Mouse (Mus musculus) gonadal fat pad, adult 2 months (tissue): ENCODE data around the gene Pnpla7. TPM values are rescaled to one million over a fixed set of nuclear protein-coding genes. Genes with fewer than 3 reads are reported as not detected.

Experiments used
- DNase-seq: peaks from one replicate; pipeline ENCODE4 v3.0.0-alpha.2; 2012; ENCODE audit warnings: low read depth
- polyA plus RNA-seq: library from polyadenylated mRNA; depleted of rRNA; stranded (reverse); fragments of >200 nt; gene quantifications from 2 replicates; pipeline ENCODE4 v1.2.3, GENCODE M21; 2012; rRNA removed

Pnpla7 gene
- polyA plus RNA-seq, 1 experiment = 17.3 TPM

GRCm38 (mm10) chr2:25072398-25072797, 96.6 kb downstream of the Pnpla7 start:
- no peak for DNase-seq

DNA sequence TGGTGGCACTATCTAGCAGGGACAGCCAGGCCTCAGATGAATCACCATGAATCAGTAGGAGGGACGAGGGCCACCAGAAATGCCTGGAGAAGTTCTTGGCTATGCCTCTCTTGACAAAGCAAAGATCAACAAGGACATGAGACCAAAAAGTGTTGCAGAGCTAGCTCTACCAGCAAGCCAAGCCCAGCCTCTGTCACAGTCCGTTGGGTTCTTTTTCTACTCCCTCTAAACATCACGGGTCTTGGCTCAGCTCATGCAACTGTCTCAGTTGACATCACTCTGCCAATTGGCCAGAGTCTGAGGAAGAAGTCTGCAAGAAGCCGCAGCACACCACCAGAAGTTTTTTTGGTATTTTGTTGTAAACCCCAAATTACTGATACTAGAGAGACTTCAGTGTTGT, 99.7 kb downstream of the Pnpla7 start:
- DNase-seq = no peak

DNA sequence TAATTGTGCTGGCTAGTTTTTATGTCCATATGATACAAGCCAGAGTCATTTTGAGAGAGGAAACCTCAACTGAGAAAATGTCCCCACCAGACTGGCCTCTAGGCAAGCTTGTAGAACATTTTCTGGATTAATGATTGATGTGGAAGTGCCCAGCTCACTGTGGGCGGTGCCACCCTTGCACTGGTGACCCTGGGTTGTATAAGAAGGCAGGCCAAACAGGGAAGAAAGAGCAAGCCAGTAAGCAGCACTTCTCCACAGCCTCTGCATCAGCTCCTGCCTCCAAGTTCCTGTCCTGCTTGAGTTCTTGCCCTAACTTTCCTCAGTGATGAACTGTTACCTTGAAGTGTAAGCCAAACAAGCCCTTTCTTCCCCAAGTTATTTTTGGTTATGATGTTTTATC, 103.1 kb downstream of the Pnpla7 start:
- DNase-seq = no peak

- DNase-seq = no peak
Observed at GRCm38 (mm10) chr2:25080076-25080475, 104.2 kb downstream of the Pnpla7 start, which contains the start of gene Entpd8. Gene Entpd8 (plus strand): TSS chr2:25080304.

DNA sequence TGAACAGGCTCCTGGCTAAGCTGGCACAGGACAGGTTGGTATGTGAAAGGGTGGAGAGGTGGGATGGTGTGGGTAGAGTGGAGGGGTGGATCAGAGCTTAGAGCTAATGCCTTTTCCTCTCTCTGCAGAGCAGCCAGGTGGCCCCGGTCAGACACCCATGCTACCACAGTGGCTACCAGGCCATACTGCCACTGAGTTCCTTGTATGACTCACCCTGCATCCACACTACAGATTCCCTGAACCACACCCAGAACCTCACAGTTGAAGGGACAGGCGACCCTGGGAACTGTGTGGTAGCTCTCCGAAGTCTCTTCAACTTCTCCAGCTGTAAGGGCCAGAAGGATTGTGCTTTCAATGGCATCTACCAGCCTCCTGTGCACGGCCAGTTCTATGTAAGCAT, 107.9 kb downstream of the Pnpla7 start:
- DNase-seq = no peak

DNA sequence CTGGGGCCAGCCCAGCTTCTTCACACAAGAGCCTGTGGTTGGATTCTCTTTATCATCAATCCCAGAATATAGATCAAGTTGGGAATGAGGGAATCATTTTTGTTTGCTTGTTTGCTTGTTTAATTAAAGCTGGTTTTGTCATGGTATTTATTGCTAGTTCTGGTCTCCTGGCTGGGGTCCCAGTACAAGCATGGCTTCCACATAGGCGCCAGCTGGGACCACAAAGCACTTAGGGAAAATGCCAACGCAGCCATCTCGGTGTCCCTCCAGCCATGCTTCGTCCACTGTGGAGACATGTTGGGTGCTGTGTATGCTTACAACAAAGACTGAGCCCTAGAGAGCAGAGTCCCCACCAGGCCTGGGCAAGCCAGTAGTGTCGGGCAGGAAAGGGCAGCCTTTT, 109.7 kb downstream of the Pnpla7 start:
- no peak for DNase-seq

GRCm38 (mm10) chr2:25087842-25088241, 112.0 kb downstream of the Pnpla7 start:
- DNase-seq = no peak

DNA sequence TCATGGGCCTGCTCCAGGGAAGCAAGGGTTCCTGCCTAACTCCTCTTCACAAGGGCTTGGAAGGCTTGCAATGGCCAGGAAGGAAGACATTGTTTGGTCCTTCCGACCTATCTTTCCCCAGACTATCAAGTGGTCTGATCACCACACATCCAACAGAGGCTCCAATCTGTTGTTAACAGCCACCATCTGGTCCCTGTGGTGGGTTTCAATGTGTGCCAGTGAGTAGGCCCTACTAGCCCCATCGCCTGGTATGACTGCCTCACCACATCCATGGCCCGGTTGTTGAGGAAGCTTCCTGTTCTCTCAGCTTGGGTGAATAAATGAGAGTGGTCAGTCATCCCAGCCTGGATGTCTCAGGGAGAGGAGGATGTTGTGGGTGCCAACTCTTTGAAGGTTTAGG, 112.8 kb downstream of the Pnpla7 start:
- no peak for DNase-seq

GRCm38 (mm10) chr2:25094785-25095108, 118.9 kb downstream of the Pnpla7 start:
- no peak for DNase-seq

GRCm38 (mm10) chr2:25095109-25095850, 119.4 kb downstream of the Pnpla7 start, which contains the start of gene Noxa1:
Gene Noxa1 (minus strand): TSS chr2:25095149.
- DNase-seq = no peak

- no peak for DNase-seq
Observed at GRCm38 (mm10) chr2:25098005-25098615, 122.3 kb downstream of the Pnpla7 start.

DNA sequence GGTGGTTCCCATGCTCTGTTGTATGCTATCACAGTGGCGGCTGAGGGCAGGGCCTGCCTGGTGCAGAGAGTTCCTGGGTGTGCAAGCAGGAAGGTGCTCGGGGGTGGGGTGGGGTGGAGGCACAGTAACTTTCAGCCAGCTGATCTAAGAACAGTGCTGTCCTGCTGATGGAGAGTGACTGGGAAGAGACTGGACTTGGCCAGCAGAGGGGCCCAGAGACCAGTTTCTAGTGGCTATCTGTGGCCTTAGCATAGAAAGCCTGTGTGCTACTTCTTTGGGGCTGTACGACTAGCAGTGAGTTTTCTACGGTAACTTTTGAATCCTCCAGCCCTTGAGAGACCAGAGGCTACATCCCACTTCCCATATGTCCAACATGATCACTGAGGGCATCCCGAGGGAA, 123.1 kb downstream of the Pnpla7 start:
- no peak for DNase-seq

- no peak for DNase-seq
Observed at GRCm38 (mm10) chr2:25099703-25100102, 123.9 kb downstream of the Pnpla7 start.

Other genes starting within 250 kb of the Pnpla7 start
- gene Cacna1b, start 212.9 kb upstream of the Pnpla7 start, polyA plus RNA-seq = 5.0 and 8.0 TPM in 2 replicates
- 55.9 and 59.1 TPM in 2 replicates for gene Ehmt1, start 56.4 kb upstream of the Pnpla7 start, polyA plus RNA-seq
- gene Arrdc1, start 40.8 kb upstream of the Pnpla7 start, polyA plus RNA-seq = 120 and 157 TPM in 2 replicates
- 10.9 and 11.4 TPM in 2 replicates for gene Zmynd19, start 26.2 kb upstream of the Pnpla7 start, polyA plus RNA-seq
- gene Dph7, start 13.6 kb upstream of the Pnpla7 start, polyA plus RNA-seq = 20.4 and 23.1 TPM in 2 replicates
- gene Mrpl41, start 935 bp upstream of the Pnpla7 start, polyA plus RNA-seq = 67.2 and 81.6 TPM in 2 replicates
- 272 and 279 TPM in 2 replicates for gene Nsmf, start 78.3 kb downstream of the Pnpla7 start, polyA plus RNA-seq
- gene Entpd8, start 104.3 kb downstream of the Pnpla7 start, polyA plus RNA-seq = 1.8 and 2.3 TPM in 2 replicates
- gene Noxa1, start 119.1 kb downstream of the Pnpla7 start, polyA plus RNA-seq = 0.30 and 0.34 TPM in 2 replicates
- gene Nrarp, start 204.7 kb downstream of the Pnpla7 start, polyA plus RNA-seq = 16.6 and 20.4 TPM in 2 replicates
- gene Tor4a, start 220.9 kb downstream of the Pnpla7 start, polyA plus RNA-seq = 41.2 and 42.5 TPM in 2 replicates
- 57.5 and 77.6 TPM in 2 replicates for gene Nelfb, start 235.5 kb downstream of the Pnpla7 start, polyA plus RNA-seq
- gene Stpg3, start 238.6 kb downstream of the Pnpla7 start, polyA plus RNA-seq = 0.74 and 0.93 TPM in 2 replicates
- gene Fam166a, start 242.7 kb downstream of the Pnpla7 start, polyA plus RNA-seq = 1.8 and 3.4 TPM in 2 replicates
- 468 and 584 TPM in 2 replicates for gene Tubb4b, start 248.7 kb downstream of the Pnpla7 start, polyA plus RNA-seq